Mouse (Mus musculus) lung, adult 2 months (tissue): ENCODE results near the gene Dnase1l2. TPM values are rescaled to one million over a fixed set of nuclear protein-coding genes. Genes with fewer than 3 reads are reported as not detected.

Experiments
- DNase-seq: peaks from one replicate; pipeline ENCODE4 v3.0.0; 2022
- H3K4me1 ChIP-seq: fragments of 200-500 bp; 2 replicates; pipeline ENCODE4 v1.6.1; 2011; ENCODE audit warnings: low read length; ENCODE audit not compliant: control insufficient read depth, insufficient read depth
- H3K4me3 ChIP-seq: fragments of 200-500 bp; replicated peaks from 2 replicates; pipeline ENCODE3; 2011; ENCODE audit warnings: low read depth, mild to moderate bottlenecking, control low read depth, low read length; ENCODE audit errors: extremely low read depth
- CTCF ChIP-seq: fragments of 200-500 bp; IDR thresholded peaks from 2 replicates; pipeline ENCODE4 v1.5.1; 2011; ENCODE audit warnings: mild to moderate bottlenecking, low read length, control low read depth; ENCODE audit not compliant: insufficient read depth
- POLR2A ChIP-seq: fragments of 200-500 bp; IDR thresholded peaks from 2 replicates; pipeline ENCODE4 v1.6.1; 2011; ENCODE audit warnings: low read depth, mild to moderate bottlenecking, control low read depth, low read length, borderline replicate concordance; ENCODE audit errors: extremely low read depth
- WGBS: fragments of 180-500 bp; shearing (Covaris S2); methylation state at CpG from one replicate; pipeline ENCODE4 v1.1.7; 2018; 5-methylcytosine and 5-hydroxymethylcytosine counted together
- polyA plus RNA-seq: library from polyadenylated mRNA; depleted of rRNA; stranded (reverse); fragments of >200 nt; gene quantifications from 2 replicates; pipeline ENCODE4 v1.2.3, GENCODE M21; 2012; rRNA removed

Dnase1l2 gene
- polyA plus RNA-seq, result 7.7 and 22.4 TPM in 2 replicates

- Histone ChIP-seq H3K4me3 (no peak within 1 kb of the TSS), H3K4me1 (no peaks in the 10 kb centered on the region)
- TF ChIP-seq CTCF, result no peak
- TF ChIP-seq POLR2A, result no peak
- DNase-seq, result no peak
- WGBS, result 64% methylated on average over 7 of the region's 7 CpGs
These were observed at the start of gene Dnase1l2 for GRCm38 (mm10) chr17:24442632-24443155. TSS of gene Dnase1l2 (minus strand) at chr17:24443105.

GRCm38 (mm10) chr17:24490399-24490798 lies 47.5 kb upstream of the Dnase1l2 start:
- no peak for DNase-seq
- TF ChIP-seq POLR2A (no peak), CTCF (no peak)
- Histone ChIP-seq H3K4me3 (no peak overlapping the region), H3K4me1 (no peaks in the 10 kb centered on the region)
- 90% methylated on average over 4 of the region's 4 CpGs for WGBS

GRCm38 (mm10) chr17:24489265-24490030 lies 46.5 kb upstream of the Dnase1l2 start:
- 43% methylated on average over 19 of the region's 19 CpGs for WGBS
- TF ChIP-seq POLR2A (no peak), CTCF (no peak)
- H3K4me1 ChIP-seq, result no peaks in the 10 kb centered on the region
- no peak for DNase-seq
- no peak overlapping the region for H3K4me3 ChIP-seq

- Histone ChIP-seq H3K4me3 (peak overlapping the region; percentile 56), H3K4me1 (no peaks in the 10 kb centered on the region)
- WGBS, result under 1% methylated on average over 71 of the region's 81 CpGs
- DNase-seq, result peak; percentile 21
- no peak for TF ChIP-seq POLR2A
- TF ChIP-seq CTCF, result no peak
These were observed 45.9 kb upstream of the Dnase1l2 start for GRCm38 (mm10) chr17:24488662-24489264.

GRCm38 (mm10) chr17:24488186-24488661 lies 45.3 kb upstream of the Dnase1l2 start, which contains the start of gene Caskin1:
TSS of gene Caskin1 (plus strand) at chr17:24488601.
- peak; percentile 22 for DNase-seq
- H3K4me3 ChIP-seq, result peak within 1 kb of the TSS; percentile 56
- H3K4me1 ChIP-seq, result no peaks in the 10 kb centered on the region
- no peak for TF ChIP-seq POLR2A
- 2% methylated on average over 45 of the region's 45 CpGs for WGBS

GRCm38 (mm10) chr17:24485090-24485860 lies 42.4 kb upstream of the Dnase1l2 start:
- Histone ChIP-seq H3K4me1 (no peaks in the 10 kb centered on the region), H3K4me3 (no peak overlapping the region)
- WGBS, result 54% methylated on average over 11 of the region's 11 CpGs
- TF ChIP-seq POLR2A, result no peak
- TF ChIP-seq CTCF, result no peak
- no peak for DNase-seq

GRCm38 (mm10) chr17:24483495-24483894 lies 40.6 kb upstream of the Dnase1l2 start:
- TF ChIP-seq CTCF (no peak), POLR2A (no peak)
- Histone ChIP-seq H3K4me1 (no peaks in the 10 kb centered on the region), H3K4me3 (no peak overlapping the region)
- DNase-seq, result no peak
- 92% methylated on average over 3 of the region's 3 CpGs for WGBS

GRCm38 (mm10) chr17:24481027-24481815 lies 38.3 kb upstream of the Dnase1l2 start:
- 91% methylated on average over 20 of the region's 20 CpGs for WGBS
- no peak overlapping the region for H3K4me3 ChIP-seq
- TF ChIP-seq CTCF (no peak), POLR2A (no peak)
- no peak for DNase-seq
- H3K4me1 ChIP-seq, result peaks cover 3% of the 10 kb centered on the region; the same call in 1 of the 2 replicates

GRCm38 (mm10) chr17:24480201-24480826 lies 37.4 kb upstream of the Dnase1l2 start:
- H3K4me3 ChIP-seq, result no peak overlapping the region
- WGBS, result 54% methylated on average over 3 of the region's 3 CpGs
- peaks cover 3% of the 10 kb centered on the region; the same call in 1 of the 2 replicates for H3K4me1 ChIP-seq
- no peak for DNase-seq
- TF ChIP-seq POLR2A (no peak), CTCF (0 out of 2 replicates have a peak, but pooled peaks have one; percentile 2)
